Mouse (Mus musculus) kidney, adult 2 months (tissue): ENCODE results near the gene Ptprh.
A peak's percentile ranks its signal among the peaks of the same experiment; 100 is the strongest.

Experiments used
- CTCF ChIP-seq: fragments of 200-500 bp; conservative IDR thresholded peaks from 2 replicates; pipeline ENCODE4 v1.5.1; 2011; ENCODE audit warnings: low read depth, mild to moderate bottlenecking, control low read depth, low read length, moderate library complexity, mixed read lengths; ENCODE audit not compliant: insufficient read depth, insufficient read length
- POLR2A ChIP-seq: fragments of 200-500 bp; IDR thresholded peaks from one replicate; pipeline ENCODE4 v1.6.1; 2011; ENCODE audit warnings: low read depth, low read length, control low read depth

- TF ChIP-seq CTCF (peak; percentile 26), POLR2A (no peak)
Observed at GRCm38 (mm10) chr7:4641155-4641554, 37.3 kb upstream of the Ptprh start.
